Mouse (Mus musculus) cortical plate, adult 2 months (tissue): ENCODE measurements around the gene Pigx.

ENCODE experiments used
- CTCF ChIP-seq: fragments of 200-500 bp; IDR thresholded peaks from 2 replicates; pipeline ENCODE4 v1.5.1; 2011; ENCODE audit warnings: mild to moderate bottlenecking, control low read depth, low read length; ENCODE audit not compliant: insufficient read depth; ENCODE audit errors: extremely low read depth
- POLR2A ChIP-seq: fragments of 200-500 bp; IDR thresholded peaks from 2 replicates; pipeline ENCODE4 v1.6.1; 2011; ENCODE audit warnings: mild to moderate bottlenecking, low read length, control low read depth; ENCODE audit not compliant: insufficient read depth; ENCODE audit errors: extremely low read depth

- TF ChIP-seq POLR2A, result no peak
- no peak for TF ChIP-seq CTCF
These were observed 21.0 kb downstream of the Pigx start for GRCm38 (mm10) chr16:32078408-32078990.
